Mouse (Mus musculus): ENCODE measurements around the gene Slc22a3. TPM values are rescaled to one million over a fixed set of nuclear protein-coding genes. Genes with fewer than 3 reads are reported as not detected.

Gene Slc22a3
- polyA plus RNA-seq, 1 experiment from 2014 or later = 0.46 TPM

- Histone ChIP-seq H3K27me3 (ENCODE audit: control insufficient read depth, insufficient read depth, low read length) (no peaks in the 10 kb centered on the region), H3K27ac (ENCODE audit: low read length) (no peak overlapping the region), H3K4me2 (ENCODE audit: low read depth, low read length) (no peak overlapping the region), H3K4me1 (ENCODE audit: control insufficient read depth, insufficient read depth, low read length) (no peaks in the 10 kb centered on the region), H3K9ac (ENCODE audit: low read length) (no peak overlapping the region), H3K9me3 (replicated peaks; ENCODE audit: control insufficient read depth, low read length) (no peaks in the 10 kb centered on the region), H3K36me3 (ENCODE audit: control insufficient read depth, insufficient read depth, low read length) (no peaks in the 10 kb centered on the region), H3K4me3 (replicated peaks; ENCODE audit: low read length) (no peak overlapping the region)
- 73% methylated on average over 3 of the region's 3 CpGs for WGBS
- no peak for ATAC-seq (ENCODE audit: insufficient read depth, low FRiP score)
These were observed 21.8 kb downstream of the Slc22a3 start for GRCm38 (mm10) chr17:12485657-12486056.

- H3K27ac ChIP-seq (ENCODE audit: low read length) = no peak overlapping the region
- H3K4me1 ChIP-seq (ENCODE audit: control insufficient read depth, insufficient read depth, low read length) = no peaks in the 10 kb centered on the region
- no peak for ATAC-seq (ENCODE audit: insufficient read depth, low FRiP score)
- WGBS = 55% methylated on average over 2 of the region's 2 CpGs
- H3K9ac ChIP-seq (ENCODE audit: low read length) = no peak overlapping the region
- H3K36me3 ChIP-seq (ENCODE audit: control insufficient read depth, insufficient read depth, low read length) = no peaks in the 10 kb centered on the region
- no peak overlapping the region for H3K4me2 ChIP-seq (ENCODE audit: low read depth, low read length)
- H3K27me3 ChIP-seq (ENCODE audit: control insufficient read depth, insufficient read depth, low read length) = no peaks in the 10 kb centered on the region
- no peak overlapping the region for H3K4me3 ChIP-seq (replicated peaks; ENCODE audit: low read length)
- no peaks in the 10 kb centered on the region for H3K9me3 ChIP-seq (replicated peaks; ENCODE audit: control insufficient read depth, low read length)
These were observed 28.1 kb downstream of the Slc22a3 start for GRCm38 (mm10) chr17:12479416-12479815.

GRCm38 (mm10) chr17:12474509-12475083, 32.9 kb downstream of the Slc22a3 start:
- Histone ChIP-seq H3K27ac (ENCODE audit: low read length) (no peak overlapping the region), H3K9me3 (replicated peaks; ENCODE audit: control insufficient read depth, low read length) (no peaks in the 10 kb centered on the region), H3K27me3 (ENCODE audit: control insufficient read depth, insufficient read depth, low read length) (no peaks in the 10 kb centered on the region), H3K4me1 (ENCODE audit: control insufficient read depth, insufficient read depth, low read length) (no peaks in the 10 kb centered on the region), H3K4me2 (ENCODE audit: low read depth, low read length) (no peak overlapping the region), H3K4me3 (replicated peaks; ENCODE audit: low read length) (no peak overlapping the region), H3K9ac (ENCODE audit: low read length) (no peak overlapping the region), H3K36me3 (ENCODE audit: control insufficient read depth, insufficient read depth, low read length) (no peaks in the 10 kb centered on the region)
- ATAC-seq (ENCODE audit: insufficient read depth, low FRiP score) = no peak
- 80% methylated on average over 3 of the region's 3 CpGs for WGBS

GRCm38 (mm10) chr17:12472547-12472946, 35.0 kb downstream of the Slc22a3 start:
- no peaks in the 10 kb centered on the region for H3K36me3 ChIP-seq (ENCODE audit: control insufficient read depth, insufficient read depth, low read length)
- no peak overlapping the region for H3K27ac ChIP-seq (ENCODE audit: low read length)
- H3K4me3 ChIP-seq (replicated peaks; ENCODE audit: low read length) = no peak overlapping the region
- H3K9me3 ChIP-seq (replicated peaks; ENCODE audit: control insufficient read depth, low read length) = no peaks in the 10 kb centered on the region
- ATAC-seq (ENCODE audit: insufficient read depth, low FRiP score) = no peak
- no peak overlapping the region for H3K9ac ChIP-seq (ENCODE audit: low read length)
- H3K4me1 ChIP-seq (ENCODE audit: control insufficient read depth, insufficient read depth, low read length) = no peaks in the 10 kb centered on the region
- no peaks in the 10 kb centered on the region for H3K27me3 ChIP-seq (ENCODE audit: control insufficient read depth, insufficient read depth, low read length)
- no peak overlapping the region for H3K4me2 ChIP-seq (ENCODE audit: low read depth, low read length)

GRCm38 (mm10) chr17:12468745-12469144, 38.8 kb downstream of the Slc22a3 start:
- no peak for ATAC-seq (ENCODE audit: insufficient read depth, low FRiP score)
- Histone ChIP-seq H3K27ac (ENCODE audit: low read length) (no peak overlapping the region), H3K36me3 (ENCODE audit: control insufficient read depth, insufficient read depth, low read length) (no peaks in the 10 kb centered on the region), H3K4me2 (ENCODE audit: low read depth, low read length) (no peak overlapping the region), H3K4me1 (ENCODE audit: control insufficient read depth, insufficient read depth, low read length) (no peaks in the 10 kb centered on the region), H3K4me3 (replicated peaks; ENCODE audit: low read length) (no peak overlapping the region), H3K9me3 (replicated peaks; ENCODE audit: control insufficient read depth, low read length) (no peaks in the 10 kb centered on the region), H3K9ac (ENCODE audit: low read length) (no peak overlapping the region), H3K27me3 (ENCODE audit: control insufficient read depth, insufficient read depth, low read length) (no peaks in the 10 kb centered on the region)
- 75% methylated on average over 5 of the region's 5 CpGs for WGBS

- Histone ChIP-seq H3K27me3 (ENCODE audit: control insufficient read depth, insufficient read depth, low read length) (no peaks in the 10 kb centered on the region), H3K4me2 (ENCODE audit: low read depth, low read length) (no peak overlapping the region), H3K9ac (ENCODE audit: low read length) (no peak overlapping the region), H3K4me1 (ENCODE audit: control insufficient read depth, insufficient read depth, low read length) (no peaks in the 10 kb centered on the region), H3K36me3 (ENCODE audit: control insufficient read depth, insufficient read depth, low read length) (no peaks in the 10 kb centered on the region), H3K9me3 (replicated peaks; ENCODE audit: control insufficient read depth, low read length) (no peaks in the 10 kb centered on the region), H3K27ac (ENCODE audit: low read length) (no peak overlapping the region), H3K4me3 (replicated peaks; ENCODE audit: low read length) (no peak overlapping the region)
- 75% methylated on average over 3 of the region's 3 CpGs for WGBS
- no peak for ATAC-seq (ENCODE audit: insufficient read depth, low FRiP score)
These were observed 39.9 kb downstream of the Slc22a3 start for GRCm38 (mm10) chr17:12467642-12468041.

- no peaks in the 10 kb centered on the region for H3K4me1 ChIP-seq (ENCODE audit: control insufficient read depth, insufficient read depth, low read length)
- no peaks in the 10 kb centered on the region for H3K9me3 ChIP-seq (replicated peaks; ENCODE audit: control insufficient read depth, low read length)
- H3K9ac ChIP-seq (ENCODE audit: low read length) = no peak overlapping the region
- H3K4me3 ChIP-seq (replicated peaks; ENCODE audit: low read length) = no peak overlapping the region
- H3K36me3 ChIP-seq (ENCODE audit: control insufficient read depth, insufficient read depth, low read length) = no peaks in the 10 kb centered on the region
- H3K27ac ChIP-seq (ENCODE audit: low read length) = no peak overlapping the region
- no peaks in the 10 kb centered on the region for H3K27me3 ChIP-seq (ENCODE audit: control insufficient read depth, insufficient read depth, low read length)
- ATAC-seq (ENCODE audit: insufficient read depth, low FRiP score) = no peak
- 65% methylated on average over 4 of the region's 4 CpGs for WGBS
- H3K4me2 ChIP-seq (ENCODE audit: low read depth, low read length) = no peak overlapping the region
These were observed 41.0 kb downstream of the Slc22a3 start for GRCm38 (mm10) chr17:12466501-12467000.

- ATAC-seq (ENCODE audit: insufficient read depth, low FRiP score) = no peak
- Histone ChIP-seq H3K4me3 (replicated peaks; ENCODE audit: low read length) (no peak overlapping the region), H3K9ac (ENCODE audit: low read length) (no peak overlapping the region), H3K9me3 (replicated peaks; ENCODE audit: control insufficient read depth, low read length) (no peaks in the 10 kb centered on the region), H3K27me3 (ENCODE audit: control insufficient read depth, insufficient read depth, low read length) (no peaks in the 10 kb centered on the region), H3K4me2 (ENCODE audit: low read depth, low read length) (no peak overlapping the region), H3K36me3 (ENCODE audit: control insufficient read depth, insufficient read depth, low read length) (no peaks in the 10 kb centered on the region), H3K27ac (ENCODE audit: low read length) (no peak overlapping the region), H3K4me1 (ENCODE audit: control insufficient read depth, insufficient read depth, low read length) (no peaks in the 10 kb centered on the region)
These were observed 46.3 kb downstream of the Slc22a3 start for GRCm38 (mm10) chr17:12461168-12461567.

- no peaks in the 10 kb centered on the region for H3K9me3 ChIP-seq (replicated peaks; ENCODE audit: control insufficient read depth, low read length)
- no peak overlapping the region for H3K4me3 ChIP-seq (replicated peaks; ENCODE audit: low read length)
- no peaks in the 10 kb centered on the region for H3K36me3 ChIP-seq (ENCODE audit: control insufficient read depth, insufficient read depth, low read length)
- H3K27me3 ChIP-seq (ENCODE audit: control insufficient read depth, insufficient read depth, low read length) = no peaks in the 10 kb centered on the region
- no peak for ATAC-seq (ENCODE audit: insufficient read depth, low FRiP score)
- H3K4me1 ChIP-seq (ENCODE audit: control insufficient read depth, insufficient read depth, low read length) = peaks cover 4% of the 10 kb centered on the region; the same call in 1 of the 2 replicates
- H3K27ac ChIP-seq (ENCODE audit: low read length) = no peak overlapping the region
- WGBS = 80% methylated on average over 5 of the region's 5 CpGs
- no peak overlapping the region for H3K4me2 ChIP-seq (ENCODE audit: low read depth, low read length)
- no peak overlapping the region for H3K9ac ChIP-seq (ENCODE audit: low read length)
These were observed 52.2 kb downstream of the Slc22a3 start for GRCm38 (mm10) chr17:12455143-12455790.

Measured in stomach, embryonic 16.5 days (tissue).